ENCODE assay signal across 32 mouse cellular contexts in genomic region chr2:105037956-105038569, GRCm38 (mm10). TPM values are rescaled to one million over a fixed set of nuclear protein-coding genes. Genes with fewer than 3 reads are reported as not detected.
A peak's percentile ranks its signal among the peaks of the same experiment; 100 is the strongest.
DNase-seq lines count a peak whose midpoint lies in the region; ATAC-seq lines count a peak whose summit lies in the region.
"Had no signal": no experiment of that assay in that cellular context is flagged by ENCODE, and none has a peak within 500 bp of the region (broad histone marks: within the 10 kb centered on the region; RNA-seq: fewer than 3 reads in every experiment).

No protein-coding gene starts in this region.

- H3K27ac ChIP-seq in midbrain, embryonic 14.5 days (replicated peaks; ENCODE audit: low read depth, low read length), result no peak overlapping the region
- H3K27ac ChIP-seq: embryonic facial prominence, embryonic 10.5 days; forebrain, embryonic 15.5 days; hindbrain, embryonic 10.5 days; limb, embryonic 12.5 days; midbrain, embryonic 12.5 days; neural tube, embryonic 12.5 days had no signal

- no peak overlapping the region for H3K4me3 ChIP-seq in midbrain, embryonic 14.5 days (replicated peaks; ENCODE audit: low read depth, low read length)
- H3K4me3 ChIP-seq: embryonic facial prominence, embryonic 10.5 days; forebrain, embryonic 15.5 days; hindbrain, embryonic 10.5 days; limb, embryonic 12.5 days; midbrain, embryonic 12.5 days; neural tube, embryonic 12.5 days had no signal

- peak; percentile 62 for DNase-seq in heart, adult 11 months
- no peak for DNase-seq in heart, postnatal 4 days
- peak; percentile 64 for DNase-seq in ZHBTc4 (ENCODE audit: low read depth, low spot score)
- DNase-seq in thymus, postnatal 10 days (ENCODE audit: low spot score in 2 of 2), result peak; percentile 31 to 39
- no peak for DNase-seq in urinary bladder, adult 18-20 months (ENCODE audit: low spot score in 2 of 2)
- no peak for DNase-seq in midbrain, embryonic 14.5 days
- DNase-seq in frontal cortex, postnatal 10 days (ENCODE audit: low spot score in 2 of 2), result no peak
- DNase-seq: adrenal gland, postnatal 36 days; cerebellum, adult 9-11 months; gastrocnemius, postnatal 36 days; kidney, postnatal 36 days; lung, adult 18-20 months; lung, postnatal 10 days; right cerebral cortex, postnatal 25 days had no signal

- H3K9ac ChIP-seq in midbrain, embryonic 14.5 days (replicated peaks; ENCODE audit: low read length), result no peak overlapping the region
- H3K9ac ChIP-seq: forebrain, embryonic 15.5 days; limb, embryonic 12.5 days; midbrain, embryonic 12.5 days; neural tube, embryonic 12.5 days had no signal

- H3K4me1 ChIP-seq in midbrain, embryonic 14.5 days (ENCODE audit: control insufficient read depth, insufficient read depth, low read length), result no peaks in the 10 kb centered on the region
- H3K4me1 ChIP-seq: embryonic facial prominence, embryonic 10.5 days; forebrain, embryonic 15.5 days; limb, embryonic 12.5 days; midbrain, embryonic 12.5 days had no signal

- no peaks in the 10 kb centered on the region for H3K9me3 ChIP-seq in midbrain, embryonic 14.5 days (ENCODE audit: control insufficient read depth, low read length)
- H3K9me3 ChIP-seq: embryonic facial prominence, embryonic 10.5 days; forebrain, embryonic 15.5 days; hindbrain, embryonic 10.5 days; limb, embryonic 12.5 days; midbrain, embryonic 12.5 days; neural tube, embryonic 12.5 days had no signal

- ATAC-seq in midbrain, embryonic 14.5 days (ENCODE audit: low FRiP score, low TSS enrichment), result no peak
- ATAC-seq: CD4-positive, CD25-positive, alpha-beta regulatory T cell, adult 4 months; forebrain, embryonic 15.5 days; hindbrain, embryonic 16.5 days; intestine, embryonic 16.5 days had no signal

- 85% methylated on average over 7 of the region's 7 CpGs for WGBS in midbrain, embryonic 14.5 days

- H3K4me2 ChIP-seq in midbrain, embryonic 14.5 days (ENCODE audit: low read length), result no peak overlapping the region
- H3K4me2 ChIP-seq: forebrain, embryonic 15.5 days; limb, embryonic 12.5 days; liver, embryonic 11.5 days; midbrain, embryonic 12.5 days; neural tube, embryonic 12.5 days had no signal

- H3K36me3 ChIP-seq in midbrain, embryonic 14.5 days (ENCODE audit: control insufficient read depth, insufficient read depth, low read length), result no peaks in the 10 kb centered on the region
- H3K36me3 ChIP-seq: embryonic facial prominence, embryonic 10.5 days; forebrain, embryonic 15.5 days; hindbrain, embryonic 10.5 days; limb, embryonic 12.5 days; midbrain, embryonic 12.5 days; neural tube, embryonic 12.5 days had no signal

- no peaks in the 10 kb centered on the region for H3K27me3 ChIP-seq in midbrain, embryonic 14.5 days (ENCODE audit: control insufficient read depth, insufficient read depth, low read length)
- H3K27me3 ChIP-seq: forebrain, embryonic 15.5 days; midbrain, embryonic 12.5 days; neural tube, embryonic 12.5 days had no signal

RNA-seq across cellular contexts. Expression of gene Eif3m, which starts 21.2 kb away (rescaled TPM):
- total RNA-seq in heart, postnatal 4 days (2021), result 100 to 1,000 TPM; 145 to 152 TPM
- polyA plus RNA-seq in midbrain, embryonic 14.5 days (2014; fragmentation: Nextera tagmentation; extraction: Ambion mirVana), result 212 and 214 TPM in 2 replicates

RNA-seq across cellular contexts. Expression of gene Gm11060, which starts 53.8 kb away (rescaled TPM):
- not detected for total RNA-seq in heart, postnatal 4 days (2021)
- not detected in 2 replicates for polyA plus RNA-seq in midbrain, embryonic 14.5 days (2014; fragmentation: Nextera tagmentation; extraction: Ambion mirVana)
- total RNA-seq: adrenal gland, postnatal 36 days; gastrocnemius, postnatal 36 days; left cerebral cortex, postnatal 14 days; megakaryocyte, adult 5-6 weeks; monocyte, adult 5-6 weeks had no signal
- polyA plus RNA-seq: CD4-positive, CD25-positive, alpha-beta regulatory T cell, adult 4 months; cortical plate, adult 2 months; embryonic facial prominence, embryonic 10.5 days; forebrain, embryonic 15.5 days; heart, postnatal 0 days; hindbrain, embryonic 10.5 days; hindbrain, embryonic 16.5 days; intestine, embryonic 16.5 days; kidney, embryonic 14.5 days; limb, embryonic 12.5 days; liver, embryonic 11.5 days; midbrain, embryonic 12.5 days; neural tube, embryonic 12.5 days; spleen, adult 2 months; testis, adult 2 months had no signal

Comparison
In these comparisons a context has a peak if more than half of its experiments do, and no peak if none do; other contexts are left out.
1. DNase-seq: peak in heart, adult 11 months (single experiment), ZHBTc4 (single experiment) and thymus, postnatal 10 days (2 of 2); none in heart, postnatal 4 days (single experiment), urinary bladder, adult 18-20 months (0 of 2), midbrain, embryonic 14.5 days (single experiment) and frontal cortex, postnatal 10 days (0 of 2).